Mouse (Mus musculus): ENCODE measurements around the gene Helt.

GRCm38 (mm10) chr8:46252456-46252855, 42.0 kb downstream of the Helt start:
- TF ChIP-seq CTCF (IDR thresholded peaks at IDR 0.05; ENCODE audit: control insufficient read depth, insufficient read depth, insufficient read length) (no peak), MYOD1 (IDR thresholded peaks at IDR 0.05; ENCODE audit: control insufficient read depth, insufficient read length, low read depth) (no peak), CEBPB (IDR thresholded peaks at IDR 0.05; ENCODE audit: low read depth) (no peak)

Measured in C2C12 (cell line).